Mouse (Mus musculus): ENCODE data around the gene 4930407I10Rik. TPM values are rescaled to one million over a fixed set of nuclear protein-coding genes. Genes with fewer than 3 reads are reported as not detected.

The 4930407I10Rik gene
- polyA plus RNA-seq, 1 experiment: 0.02 TPM

GRCm38 (mm10) chr15:82052544-82052943 lies 6.4 kb upstream of the 4930407I10Rik start:
- Histone ChIP-seq H3K36me3 (ENCODE audit: control insufficient read depth, insufficient read depth, low read length) (no peaks in the 10 kb centered on the region), H3K27ac (ENCODE audit: insufficient read depth, low read depth, low read length) (no peak overlapping the region), H3K4me1 (ENCODE audit: control insufficient read depth, insufficient read depth, low read length) (no peaks in the 10 kb centered on the region), H3K27me3 (replicated peaks; ENCODE audit: control insufficient read depth, insufficient read depth, low read length) (no peaks in the 10 kb centered on the region), H3K4me3 (ENCODE audit: insufficient read depth, low read depth, low read length) (no peak overlapping the region)
- WGBS: 45% methylated on average over 5 of the region's 5 CpGs
- no peak for DNase-seq
- TF ChIP-seq CTCF (conservative IDR thresholded peaks at IDR 0.05; ENCODE audit: insufficient read depth, insufficient read length, low read depth, low read length) (no peak), POLR2A (IDR thresholded peaks at IDR 0.05; ENCODE audit: low read depth, low read length) (no peak)

- H3K27me3 ChIP-seq (replicated peaks; ENCODE audit: control insufficient read depth, insufficient read depth, low read length): no peaks in the 10 kb centered on the region
- no peak for TF ChIP-seq POLR2A (IDR thresholded peaks at IDR 0.05; ENCODE audit: low read depth, low read length)
- no peak for TF ChIP-seq CTCF (conservative IDR thresholded peaks at IDR 0.05; ENCODE audit: insufficient read depth, insufficient read length, low read depth, low read length)
- 27% methylated on average over 14 of the region's 14 CpGs for WGBS
- no peak overlapping the region for H3K27ac ChIP-seq (ENCODE audit: insufficient read depth, low read depth, low read length)
- no peak for DNase-seq
- H3K4me1 ChIP-seq (ENCODE audit: control insufficient read depth, insufficient read depth, low read length): no peaks in the 10 kb centered on the region
- H3K4me3 ChIP-seq (ENCODE audit: insufficient read depth, low read depth, low read length): no peak overlapping the region
- H3K36me3 ChIP-seq (ENCODE audit: control insufficient read depth, insufficient read depth, low read length): no peaks in the 10 kb centered on the region
Measured at GRCm38 (mm10) chr15:82063909-82064308, 5.0 kb downstream of the 4930407I10Rik start.

- Histone ChIP-seq H3K4me3 (ENCODE audit: insufficient read depth, low read depth, low read length) (no peak overlapping the region), H3K36me3 (ENCODE audit: control insufficient read depth, insufficient read depth, low read length) (no peaks in the 10 kb centered on the region), H3K27ac (ENCODE audit: insufficient read depth, low read depth, low read length) (no peak overlapping the region), H3K27me3 (replicated peaks; ENCODE audit: control insufficient read depth, insufficient read depth, low read length) (no peaks in the 10 kb centered on the region; the same call in 1 of the 2 replicates), H3K4me1 (ENCODE audit: control insufficient read depth, insufficient read depth, low read length) (no peaks in the 10 kb centered on the region)
- WGBS: 10% methylated on average over 7 of the region's 7 CpGs
- no peak for TF ChIP-seq POLR2A (IDR thresholded peaks at IDR 0.05; ENCODE audit: low read depth, low read length)
- peak; percentile 73 for TF ChIP-seq CTCF (conservative IDR thresholded peaks at IDR 0.05; ENCODE audit: insufficient read depth, insufficient read length, low read depth, low read length)
- peak; percentile 85 for DNase-seq
Measured at GRCm38 (mm10) chr15:82065511-82065910, 6.6 kb downstream of the 4930407I10Rik start.

GRCm38 (mm10) chr15:82069898-82070297 lies 10.9 kb downstream of the 4930407I10Rik start, which contains the start of gene Mei1:
Gene Mei1 (plus strand): TSS chr15:82069996.
- WGBS: 21% methylated on average over 40 of the region's 40 CpGs

GRCm38 (mm10) chr15:82071816-82072469 lies 13.0 kb downstream of the 4930407I10Rik start:
- TF ChIP-seq POLR2A (IDR thresholded peaks at IDR 0.05; ENCODE audit: low read depth, low read length) (no peak), CTCF (conservative IDR thresholded peaks at IDR 0.05; ENCODE audit: insufficient read depth, insufficient read length, low read depth, low read length) (no peak)
- no peak for DNase-seq
- no peaks in the 10 kb centered on the region; the same call in 1 of the 2 replicates for H3K27me3 ChIP-seq (replicated peaks; ENCODE audit: control insufficient read depth, insufficient read depth, low read length)
- WGBS: 89% methylated on average over 26 of the region's 26 CpGs
- H3K36me3 ChIP-seq (ENCODE audit: control insufficient read depth, insufficient read depth, low read length): no peaks in the 10 kb centered on the region
- H3K27ac ChIP-seq (ENCODE audit: insufficient read depth, low read depth, low read length): no peak overlapping the region
- no peaks in the 10 kb centered on the region for H3K4me1 ChIP-seq (ENCODE audit: control insufficient read depth, insufficient read depth, low read length)
- H3K4me3 ChIP-seq (ENCODE audit: insufficient read depth, low read depth, low read length): no peak overlapping the region

More at GRCm38 (mm10) chr15:82069898-82070297, 10.9 kb downstream of the 4930407I10Rik start, which contains the start of gene Mei1:
- Histone ChIP-seq H3K4me3 (ENCODE audit: insufficient read depth, low read depth, low read length) (no peak within 1 kb of the TSS), H3K36me3 (ENCODE audit: control insufficient read depth, insufficient read depth, low read length) (no peaks in the 10 kb centered on the region), H3K27me3 (replicated peaks; ENCODE audit: control insufficient read depth, insufficient read depth, low read length) (no peaks in the 10 kb centered on the region; the same call in 1 of the 2 replicates), H3K27ac (ENCODE audit: insufficient read depth, low read depth, low read length) (no peak within 1 kb of the TSS), H3K4me1 (ENCODE audit: control insufficient read depth, insufficient read depth, low read length) (no peaks in the 10 kb centered on the region)
- no peak for DNase-seq
- TF ChIP-seq POLR2A (IDR thresholded peaks at IDR 0.05; ENCODE audit: low read depth, low read length): no peak
- no peak for TF ChIP-seq CTCF (conservative IDR thresholded peaks at IDR 0.05; ENCODE audit: insufficient read depth, insufficient read length, low read depth, low read length)

GRCm38 (mm10) chr15:82073490-82073889 lies 14.5 kb downstream of the 4930407I10Rik start:
- Histone ChIP-seq H3K36me3 (ENCODE audit: control insufficient read depth, insufficient read depth, low read length) (no peaks in the 10 kb centered on the region), H3K4me1 (ENCODE audit: control insufficient read depth, insufficient read depth, low read length) (no peaks in the 10 kb centered on the region), H3K27ac (ENCODE audit: insufficient read depth, low read depth, low read length) (no peak overlapping the region), H3K27me3 (replicated peaks; ENCODE audit: control insufficient read depth, insufficient read depth, low read length) (no peaks in the 10 kb centered on the region; the same call in 1 of the 2 replicates), H3K4me3 (ENCODE audit: insufficient read depth, low read depth, low read length) (no peak overlapping the region)
- TF ChIP-seq CTCF (conservative IDR thresholded peaks at IDR 0.05; ENCODE audit: insufficient read depth, insufficient read length, low read depth, low read length) (no peak), POLR2A (IDR thresholded peaks at IDR 0.05; ENCODE audit: low read depth, low read length) (no peak)
- 57% methylated on average over 7 of the region's 7 CpGs for WGBS
- peak; percentile 4 for DNase-seq

- Histone ChIP-seq H3K4me1 (ENCODE audit: control insufficient read depth, insufficient read depth, low read length) (no peaks in the 10 kb centered on the region), H3K36me3 (ENCODE audit: control insufficient read depth, insufficient read depth, low read length) (no peaks in the 10 kb centered on the region), H3K27ac (ENCODE audit: insufficient read depth, low read depth, low read length) (no peak overlapping the region), H3K4me3 (ENCODE audit: insufficient read depth, low read depth, low read length) (no peak overlapping the region), H3K27me3 (replicated peaks; ENCODE audit: control insufficient read depth, insufficient read depth, low read length) (no peaks in the 10 kb centered on the region)
- TF ChIP-seq POLR2A (IDR thresholded peaks at IDR 0.05; ENCODE audit: low read depth, low read length): no peak
- WGBS: 44% methylated on average over 10 of the region's 10 CpGs
- DNase-seq: no peak
Measured at GRCm38 (mm10) chr15:82079883-82080282, 20.9 kb downstream of the 4930407I10Rik start.
